Mouse (Mus musculus) ES-Bruce4 (cell line): ENCODE data around the gene Rragb. TPM values are rescaled to one million over a fixed set of nuclear protein-coding genes. Genes with fewer than 3 reads are reported as not detected.

ENCODE experiments used
- H3K27ac ChIP-seq: 2 replicates; pipeline ENCODE4 v1.5.1; 2012; ENCODE audit warnings: low read length, inconsistent platforms; ENCODE audit not compliant: insufficient read depth
- H3K27me3 ChIP-seq: 2 replicates; pipeline ENCODE4 v1.6.1; 2012; ENCODE audit warnings: mild to moderate bottlenecking, low read length, inconsistent platforms; ENCODE audit not compliant: control insufficient read depth, poor library complexity, insufficient read depth, severe bottlenecking
- H3K36me3 ChIP-seq: 2 replicates; pipeline ENCODE4 v1.6.1; 2012; ENCODE audit warnings: inconsistent platforms, mild to moderate bottlenecking, low read length, moderate library complexity; ENCODE audit not compliant: control insufficient read depth, poor library complexity, insufficient read depth, severe bottlenecking
- H3K4me1 ChIP-seq: one replicate; pipeline ENCODE4 v1.8.1; 2011; ENCODE audit warnings: low read length; ENCODE audit not compliant: control insufficient read depth, insufficient read depth
- H3K4me3 ChIP-seq: 2 replicates; pipeline ENCODE4 v1.5.1; 2011; ENCODE audit warnings: low read depth, mild to moderate bottlenecking, low read length
- H3K9ac ChIP-seq: 2 replicates; pipeline ENCODE4 v1.6.1; 2012; ENCODE audit warnings: low read depth, mild to moderate bottlenecking, inconsistent platforms; ENCODE audit not compliant: poor library complexity, severe bottlenecking
- H3K9me3 ChIP-seq: replicated peaks from 2 replicates; pipeline ENCODE4 v1.6.1; 2012; ENCODE audit warnings: mild to moderate bottlenecking, low read length, inconsistent platforms; ENCODE audit not compliant: control insufficient read depth, poor library complexity, insufficient read depth, severe bottlenecking
- CTCF ChIP-seq: IDR thresholded peaks from one replicate; pipeline ENCODE4 v1.8.1; 2011; ENCODE audit warnings: low read depth, low read length
- EP300 ChIP-seq: IDR thresholded peaks from 2 replicates; pipeline ENCODE4 v1.6.1; 2011; ENCODE audit warnings: low read depth, low read length; ENCODE audit not compliant: insufficient read depth
- POLR2A ChIP-seq: IDR thresholded peaks from one replicate; pipeline ENCODE4 v1.8.1; 2011; ENCODE audit warnings: low read length; ENCODE audit not compliant: insufficient read depth
- polyA plus RNA-seq: library from polyadenylated mRNA; stranded (reverse); fragments of >200 nt; gene quantifications from 2 replicates; pipeline ENCODE4 v1.2.4, GENCODE M21; 2011; ENCODE audit warnings: low read depth; ENCODE audit not compliant: missing spikeins, insufficient read depth, insufficient read length

Gene Rragb
- polyA plus RNA-seq, result 18.9 and 21.6 TPM in 2 replicates

- no peaks in the 10 kb centered on the region for H3K27me3 ChIP-seq
- TF ChIP-seq CTCF (peak; percentile 5), POLR2A (no peak), EP300 (0 out of 2 replicates have a peak, but pooled peaks have one; percentile 10)
- H3K27ac ChIP-seq, result peak within 1 kb of the TSS; percentile 45; the same call in 1 of the 2 replicates
Measured at GRCm38 (mm10) chrX:153139734-153140515, at the start of gene Rragb. TSS of gene Rragb (plus strand) at chrX:153139981.

GRCm38 (mm10) chrX:153118486-153118885 is 21.3 kb upstream of the Rragb start, which contains the start of gene Foxr2:
TSS of gene Foxr2 (plus strand) at chrX:153118786.
- Histone ChIP-seq H3K9ac (0 out of 2 replicates have a peak within 1 kb of the TSS, but pooled peaks have one; percentile 12), H3K27ac (peak within 1 kb of the TSS; percentile 88), H3K36me3 (no peaks in the 10 kb centered on the region), H3K4me3 (peak within 1 kb of the TSS; percentile 53), H3K4me1 (no peaks in the 10 kb centered on the region), H3K27me3 (no peaks in the 10 kb centered on the region), H3K9me3 (no peaks in the 10 kb centered on the region)
- no peak for TF ChIP-seq POLR2A
- 0 out of 2 replicates have a peak, but pooled peaks have one; percentile 40 for TF ChIP-seq EP300
- TF ChIP-seq CTCF, result no peak

More at GRCm38 (mm10) chrX:153139734-153140515, at the start of gene Rragb:
- H3K9me3 ChIP-seq, result no peaks in the 10 kb centered on the region
- H3K36me3 ChIP-seq, result peaks cover 3% of the 10 kb centered on the region; the same call in 1 of the 2 replicates
- peak within 1 kb of the TSS; percentile 55 for H3K9ac ChIP-seq
- peak within 1 kb of the TSS; percentile 82 for H3K4me3 ChIP-seq
- H3K4me1 ChIP-seq, result no peaks in the 10 kb centered on the region

GRCm38 (mm10) chrX:153119013-153119412 is 20.8 kb upstream of the Rragb start:
- no peaks in the 10 kb centered on the region for H3K9me3 ChIP-seq
- no peaks in the 10 kb centered on the region for H3K36me3 ChIP-seq
- no peaks in the 10 kb centered on the region for H3K27me3 ChIP-seq
- H3K4me1 ChIP-seq, result no peaks in the 10 kb centered on the region
- H3K27ac ChIP-seq, result peak overlapping the region; percentile 88
- H3K4me3 ChIP-seq, result peak overlapping the region; percentile 53
- H3K9ac ChIP-seq, result 0 out of 2 replicates have a peak overlapping the region, but pooled peaks have one; percentile 12
- TF ChIP-seq POLR2A (no peak), EP300 (peak; percentile 89)

GRCm38 (mm10) chrX:153142656-153143055 is 2.9 kb downstream of the Rragb start:
- Histone ChIP-seq H3K4me3 (no peak overlapping the region), H3K36me3 (peaks cover 3% of the 10 kb centered on the region; the same call in 1 of the 2 replicates), H3K4me1 (no peaks in the 10 kb centered on the region), H3K9me3 (no peaks in the 10 kb centered on the region), H3K27ac (no peak overlapping the region), H3K27me3 (no peaks in the 10 kb centered on the region), H3K9ac (no peak overlapping the region)
- no peak for TF ChIP-seq EP300
- no peak for TF ChIP-seq CTCF
- TF ChIP-seq POLR2A, result no peak

GRCm38 (mm10) chrX:153151766-153152165 is 12.0 kb downstream of the Rragb start:
- no peak for TF ChIP-seq POLR2A
- TF ChIP-seq CTCF, result no peak
- no peak for TF ChIP-seq EP300
- H3K36me3 ChIP-seq, result no peaks in the 10 kb centered on the region

GRCm38 (mm10) chrX:153155322-153155721 is 15.5 kb downstream of the Rragb start:
- Histone ChIP-seq H3K36me3 (no peaks in the 10 kb centered on the region), H3K27ac (no peak overlapping the region), H3K9ac (no peak overlapping the region), H3K4me1 (no peaks in the 10 kb centered on the region), H3K4me3 (no peak overlapping the region), H3K27me3 (no peaks in the 10 kb centered on the region), H3K9me3 (no peaks in the 10 kb centered on the region)
- peak; percentile 60 for TF ChIP-seq CTCF
- TF ChIP-seq EP300, result no peak

More at GRCm38 (mm10) chrX:153151766-153152165, 12.0 kb downstream of the Rragb start:
- no peak overlapping the region for H3K9ac ChIP-seq
- H3K4me1 ChIP-seq, result no peaks in the 10 kb centered on the region
- H3K27me3 ChIP-seq, result no peaks in the 10 kb centered on the region
- H3K9me3 ChIP-seq, result no peaks in the 10 kb centered on the region
- H3K27ac ChIP-seq, result no peak overlapping the region
- no peak overlapping the region for H3K4me3 ChIP-seq
